Mouse (Mus musculus) bone marrow macrophage, adult 2 months (primary cell): ENCODE measurements at regions not wholly inside any gene's neighbourhood (a gene's known extent, or its start where the extent isn't known, plus 50 kb on each side); places are given as distances from the start of the nearest gene placed in this dataset.

Experiments used
- H3K27ac ChIP-seq: 2 replicates; pipeline ENCODE4 v1.5.1; 2012; ENCODE audit warnings: low read depth, low read length; ENCODE audit not compliant: insufficient read depth
- H3K4me1 ChIP-seq: 2 replicates; pipeline ENCODE4 v1.6.1; 2012; ENCODE audit warnings: low read length; ENCODE audit not compliant: control insufficient read depth, insufficient read depth
- H3K4me3 ChIP-seq: 2 replicates; pipeline ENCODE4 v1.5.1; 2012; ENCODE audit warnings: mild to moderate bottlenecking, low read length, moderate library complexity; ENCODE audit not compliant: insufficient read depth
- CTCF ChIP-seq: IDR thresholded peaks from 2 replicates; pipeline ENCODE4 v1.5.1; 2012; ENCODE audit warnings: low read depth, mild to moderate bottlenecking, low read length, moderate library complexity
- POLR2A ChIP-seq: IDR thresholded peaks from 2 replicates; pipeline ENCODE4 v1.6.1; 2012; ENCODE audit warnings: mild to moderate bottlenecking, low read depth, low read length, borderline replicate concordance

DNA sequence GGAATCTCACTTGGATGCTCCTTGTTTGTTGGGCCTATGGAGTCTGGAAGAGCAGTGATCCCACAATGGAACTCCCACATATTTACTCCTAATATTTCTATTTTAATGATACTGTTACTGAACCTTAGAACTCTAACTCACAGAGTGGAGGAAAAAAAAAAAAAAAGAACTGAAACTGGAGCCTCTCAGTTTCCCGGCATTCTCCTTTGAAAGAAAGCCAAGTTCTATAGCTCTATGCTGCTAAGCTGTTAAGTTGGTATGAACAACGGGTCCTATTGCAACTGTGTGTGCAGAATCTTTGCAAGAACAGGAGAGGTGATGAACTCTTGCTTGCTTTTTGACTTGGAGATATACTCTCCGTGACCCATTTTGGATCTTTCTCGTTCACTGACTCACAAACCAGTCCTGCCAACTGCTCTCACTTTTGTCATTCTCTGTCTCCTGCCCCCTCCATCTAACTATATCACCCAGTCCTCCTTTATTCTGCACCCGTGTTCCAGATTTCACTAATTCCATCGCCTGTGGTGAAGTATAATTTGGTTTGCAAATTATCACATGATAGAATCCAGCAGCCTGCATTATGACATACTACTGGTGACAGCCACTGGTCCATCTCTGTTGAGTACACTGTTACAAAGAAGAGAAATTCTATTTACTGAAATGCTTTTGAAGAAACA lies 92.6 kb upstream of the Ctsc start:
- Histone ChIP-seq H3K4me1 (peaks cover 7% of the 10 kb centered on the region), H3K4me3 (no peak overlapping the region), H3K27ac (no peak overlapping the region)
- no peak for TF ChIP-seq CTCF
- no peak for TF ChIP-seq POLR2A

- TF ChIP-seq CTCF: no peak
- no peak for TF ChIP-seq POLR2A
- Histone ChIP-seq H3K4me3 (no peak overlapping the region), H3K4me1 (peaks cover 9% of the 10 kb centered on the region), H3K27ac (no peak overlapping the region)
Observed at GRCm38 (mm10) chr7:88187555-88187954, 90.3 kb upstream of the Ctsc start.

DNA sequence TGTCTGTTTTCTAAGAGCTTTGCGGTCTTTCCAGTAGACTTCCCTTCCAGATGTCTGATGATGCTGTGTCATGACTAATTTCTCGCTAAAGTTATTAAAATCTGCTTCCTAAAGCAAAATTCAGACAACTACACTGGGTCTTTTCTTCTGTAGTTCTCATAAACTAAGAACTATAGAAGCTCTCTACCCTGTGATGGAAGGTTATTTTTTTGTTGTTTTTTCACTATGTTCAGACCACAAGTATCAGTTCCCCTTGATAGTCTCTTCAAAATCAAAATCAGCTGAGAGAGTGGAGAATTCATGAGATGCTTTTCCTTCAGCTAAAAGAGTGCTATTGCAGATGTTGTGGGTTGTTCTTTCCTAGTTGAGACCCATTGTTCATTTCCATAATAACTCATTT lies 85.1 kb upstream of the Ctsc start:
- TF ChIP-seq CTCF (no peak), POLR2A (no peak)
- Histone ChIP-seq H3K27ac (peak overlapping the region; percentile 22; the same call in 1 of the 2 replicates), H3K4me3 (no peak overlapping the region), H3K4me1 (peaks cover 4% of the 10 kb centered on the region; the same call in 1 of the 2 replicates)

GRCm38 (mm10) chr7:88199043-88199442 lies 78.8 kb upstream of the Ctsc start:
- H3K4me1 ChIP-seq: peaks cover 17% of the 10 kb centered on the region
- TF ChIP-seq POLR2A (no peak), CTCF (no peak)
- H3K27ac ChIP-seq: no peak overlapping the region
- no peak overlapping the region for H3K4me3 ChIP-seq

DNA sequence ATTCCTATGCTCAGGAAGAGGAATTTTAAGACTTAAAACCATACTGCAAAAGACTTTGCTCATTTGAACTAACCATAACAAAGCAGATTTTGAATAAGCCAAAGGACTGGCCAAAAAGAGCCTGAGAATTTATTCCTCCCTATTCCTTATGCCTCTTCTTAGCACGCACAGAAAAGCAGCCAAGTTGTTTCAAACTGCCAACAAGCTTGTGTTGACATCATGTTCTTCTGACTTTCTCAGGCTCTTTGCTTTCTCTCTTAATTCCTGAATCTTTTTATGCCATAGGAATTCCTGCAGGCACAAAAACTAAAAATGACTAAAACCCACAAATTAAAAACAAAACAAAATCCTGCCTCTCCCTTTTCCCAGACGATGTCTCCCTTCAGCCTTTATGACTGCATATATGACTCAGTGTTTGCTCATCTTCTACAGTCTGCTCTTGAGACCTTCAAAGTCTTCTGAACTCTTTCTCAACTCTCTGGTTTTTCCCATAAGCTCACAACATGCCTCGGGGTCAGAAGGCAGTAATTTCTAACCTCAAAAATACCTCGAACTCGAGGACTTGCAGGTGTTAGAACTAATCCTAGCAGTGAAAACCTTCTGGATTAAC lies 77.9 kb upstream of the Ctsc start:
- TF ChIP-seq CTCF: no peak
- TF ChIP-seq POLR2A: no peak
- Histone ChIP-seq H3K4me1 (peaks cover 17% of the 10 kb centered on the region), H3K4me3 (no peak overlapping the region), H3K27ac (no peak overlapping the region)

- no peak for TF ChIP-seq POLR2A
- TF ChIP-seq CTCF: no peak
- Histone ChIP-seq H3K4me1 (peaks cover 27% of the 10 kb centered on the region), H3K4me3 (no peak overlapping the region), H3K27ac (peak overlapping the region; percentile 60)
Observed at GRCm38 (mm10) chr7:88201658-88202364, 76.1 kb upstream of the Ctsc start.

DNA sequence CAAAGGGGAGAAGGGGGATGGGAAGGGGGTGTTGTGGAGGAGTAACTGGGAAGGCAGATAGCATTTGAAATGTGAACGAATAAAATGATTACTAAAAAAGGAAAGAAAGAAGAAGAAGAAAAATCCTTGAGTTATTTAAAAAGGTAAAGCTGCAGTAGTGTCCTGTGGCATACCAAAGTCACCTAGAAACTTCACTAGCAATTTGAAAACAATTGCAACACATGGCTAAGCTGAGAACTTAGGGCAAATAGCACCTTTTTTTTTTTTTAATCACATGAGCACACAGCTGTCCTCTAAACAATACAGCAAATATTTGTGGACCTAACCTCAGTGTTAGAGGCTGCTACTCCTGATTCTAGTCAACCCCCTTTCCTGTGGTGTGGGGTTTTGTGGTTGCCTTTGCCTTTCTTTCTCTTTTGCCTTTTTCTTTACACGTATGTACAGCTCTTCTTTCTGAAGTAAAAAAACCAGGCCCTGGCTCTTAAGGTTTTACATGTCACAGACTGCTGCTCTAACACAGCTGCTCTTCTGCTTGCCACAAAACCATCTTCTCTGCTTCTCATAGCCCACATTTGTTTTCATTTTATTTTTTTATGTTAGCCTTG lies 71.6 kb upstream of the Ctsc start:
- peaks cover 25% of the 10 kb centered on the region for H3K4me1 ChIP-seq
- no peak overlapping the region for H3K27ac ChIP-seq
- no peak overlapping the region for H3K4me3 ChIP-seq
- TF ChIP-seq POLR2A (no peak), CTCF (no peak)

DNA sequence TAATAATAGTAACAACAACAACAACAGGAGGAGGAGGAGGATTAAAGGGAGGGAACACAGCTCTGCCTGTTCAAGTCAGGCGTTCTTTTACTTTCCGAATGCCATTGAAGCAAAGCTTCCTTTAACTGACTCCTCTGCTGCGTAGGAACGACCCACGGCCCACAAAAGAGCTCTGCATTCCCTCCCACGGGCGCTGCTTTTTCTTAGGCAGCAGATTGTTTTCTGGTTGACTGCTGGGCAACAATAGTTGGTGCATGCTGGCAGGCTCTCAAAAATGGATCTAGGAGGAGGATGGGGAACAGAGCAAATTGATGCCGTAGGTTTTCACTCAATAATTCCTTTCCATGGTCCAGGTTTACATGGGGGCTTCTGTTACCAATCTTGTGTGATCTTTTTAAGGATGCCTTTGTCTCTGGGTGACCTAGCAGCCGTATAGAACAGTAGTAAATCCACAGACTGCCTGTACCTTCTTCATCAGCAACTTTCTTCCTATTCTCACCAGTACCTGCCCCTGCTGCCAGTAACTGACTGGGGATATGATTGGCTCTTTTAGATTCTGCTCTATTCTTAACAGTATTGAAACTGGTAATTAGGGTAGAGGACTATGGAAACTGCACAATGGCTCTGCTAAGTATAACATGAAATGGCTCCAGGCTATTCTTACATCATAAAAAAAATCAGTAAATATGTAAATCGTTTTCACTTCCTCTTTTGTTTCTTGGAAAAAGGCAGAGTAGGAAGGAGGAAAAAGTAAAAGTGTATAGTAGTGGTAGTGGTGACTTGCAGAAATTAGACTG lies 70.8 kb upstream of the Ctsc start:
- Histone ChIP-seq H3K27ac (peak overlapping the region; percentile 96), H3K4me3 (no peak overlapping the region), H3K4me1 (peaks cover 21% of the 10 kb centered on the region)
- TF ChIP-seq POLR2A: no peak
- no peak for TF ChIP-seq CTCF

DNA sequence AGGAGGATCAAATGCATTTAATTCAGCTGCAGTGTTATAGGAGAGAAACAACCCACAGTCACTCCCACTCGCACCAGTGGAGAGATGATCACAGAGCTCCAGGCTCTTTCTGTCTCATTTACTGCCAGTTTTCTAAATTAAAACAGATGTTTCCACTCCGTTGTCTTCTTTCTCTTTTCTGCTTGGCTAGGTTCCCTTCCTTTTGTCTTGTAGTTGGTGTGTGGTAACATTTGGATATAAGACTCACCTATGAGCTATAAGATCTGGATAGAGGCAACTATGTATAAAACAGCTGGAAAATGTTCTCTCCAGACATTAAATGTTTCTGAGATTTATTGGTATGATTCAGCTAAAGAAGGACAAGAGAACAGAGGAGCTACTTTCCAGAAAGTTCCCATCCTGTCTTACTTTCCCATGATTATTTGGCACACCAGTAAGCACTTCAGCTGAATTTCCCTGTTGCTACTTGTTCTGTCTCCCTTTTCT lies 63.1 kb upstream of the Ctsc start:
- TF ChIP-seq CTCF (no peak), POLR2A (no peak)
- no peaks in the 10 kb centered on the region for H3K4me1 ChIP-seq
- H3K27ac ChIP-seq: no peak overlapping the region
- no peak overlapping the region for H3K4me3 ChIP-seq
